Mouse (Mus musculus): ENCODE measurements around the gene Galnt6. TPM values are rescaled to one million over a fixed set of nuclear protein-coding genes. Genes with fewer than 3 reads are reported as not detected.
A peak's percentile ranks its signal among the peaks of the same experiment; 100 is the strongest.

Gene Galnt6
- polyA plus RNA-seq, 1 experiment from 2014 or later = 0.37 TPM

GRCm38 (mm10) chr15:100732580-100732979, 3.4 kb upstream of the Galnt6 start:
- 41% methylated on average over 5 of the region's 5 CpGs for WGBS
- Histone ChIP-seq H3K9me3 (no peaks in the 10 kb centered on the region), H3K36me3 (no peaks in the 10 kb centered on the region), H3K4me2 (replicated peaks) (no peak overlapping the region), H3K27ac (no peak overlapping the region), H3K9ac (no peak overlapping the region), H3K4me3 (no peak overlapping the region), H3K27me3 (replicated peaks) (peaks cover 41% of the 10 kb centered on the region), H3K4me1 (peaks cover 10% of the 10 kb centered on the region)
- no peak for ATAC-seq (ENCODE audit: low FRiP score, low read depth)

GRCm38 (mm10) chr15:100731081-100731480, 1.9 kb upstream of the Galnt6 start:
- Histone ChIP-seq H3K4me3 (no peak overlapping the region), H3K27me3 (replicated peaks) (peaks cover 46% of the 10 kb centered on the region), H3K4me2 (replicated peaks) (no peak overlapping the region), H3K36me3 (no peaks in the 10 kb centered on the region), H3K4me1 (peaks cover 10% of the 10 kb centered on the region), H3K27ac (no peak overlapping the region), H3K9ac (no peak overlapping the region), H3K9me3 (no peaks in the 10 kb centered on the region)
- ATAC-seq (ENCODE audit: low FRiP score, low read depth) = no peak
- 47% methylated on average over 9 of the region's 9 CpGs for WGBS

- no peaks in the 10 kb centered on the region for H3K9me3 ChIP-seq
- H3K27ac ChIP-seq = no peak overlapping the region
- 0 out of 2 replicates have a peak overlapping the region, but pooled peaks have one; percentile 29 for H3K9ac ChIP-seq
- WGBS = 20% methylated on average over 9 of the region's 9 CpGs
- peaks cover 10% of the 10 kb centered on the region for H3K4me1 ChIP-seq
- H3K4me2 ChIP-seq (replicated peaks) = peak overlapping the region; percentile 69
- no peak for ATAC-seq (ENCODE audit: low FRiP score, low read depth)
- peak overlapping the region; percentile 34 for H3K4me3 ChIP-seq
- H3K27me3 ChIP-seq (replicated peaks) = peaks cover 46% of the 10 kb centered on the region
- H3K36me3 ChIP-seq = no peaks in the 10 kb centered on the region
These were observed 590 bp downstream of the Galnt6 start for GRCm38 (mm10) chr15:100728586-100728985.

- Histone ChIP-seq H3K36me3 (no peaks in the 10 kb centered on the region), H3K4me3 (no peak overlapping the region), H3K4me2 (replicated peaks) (no peak overlapping the region), H3K27ac (no peak overlapping the region), H3K9ac (no peak overlapping the region), H3K27me3 (replicated peaks) (peaks cover 46% of the 10 kb centered on the region), H3K9me3 (no peaks in the 10 kb centered on the region), H3K4me1 (peaks cover 10% of the 10 kb centered on the region)
- no peak for ATAC-seq (ENCODE audit: low FRiP score, low read depth)
- 83% methylated on average over 11 of the region's 11 CpGs for WGBS
These were observed 1.3 kb downstream of the Galnt6 start for GRCm38 (mm10) chr15:100727834-100728233.

- Histone ChIP-seq H3K4me2 (replicated peaks) (no peak overlapping the region), H3K27ac (no peak overlapping the region), H3K4me3 (no peak overlapping the region), H3K27me3 (replicated peaks) (peaks cover 41% of the 10 kb centered on the region), H3K4me1 (peaks cover 10% of the 10 kb centered on the region), H3K36me3 (no peaks in the 10 kb centered on the region), H3K9ac (no peak overlapping the region), H3K9me3 (no peaks in the 10 kb centered on the region)
- ATAC-seq (ENCODE audit: low FRiP score, low read depth) = no peak
- WGBS = 86% methylated on average over 11 of the region's 11 CpGs
These were observed 2.5 kb downstream of the Galnt6 start for GRCm38 (mm10) chr15:100726721-100727120.

GRCm38 (mm10) chr15:100723505-100723904, 5.7 kb downstream of the Galnt6 start:
- no peaks in the 10 kb centered on the region for H3K4me1 ChIP-seq
- 75% methylated on average over 14 of the region's 14 CpGs for WGBS
- ATAC-seq (ENCODE audit: low FRiP score, low read depth) = no peak

GRCm38 (mm10) chr15:100722564-100722963, 6.6 kb downstream of the Galnt6 start:
- no peak for ATAC-seq (ENCODE audit: low FRiP score, low read depth)
- Histone ChIP-seq H3K27ac (no peak overlapping the region), H3K9ac (no peak overlapping the region), H3K27me3 (replicated peaks) (peaks cover 5% of the 10 kb centered on the region), H3K4me2 (replicated peaks) (no peak overlapping the region), H3K4me3 (no peak overlapping the region), H3K36me3 (no peaks in the 10 kb centered on the region), H3K4me1 (no peaks in the 10 kb centered on the region), H3K9me3 (no peaks in the 10 kb centered on the region)
- WGBS = 79% methylated on average over 6 of the region's 6 CpGs

More at GRCm38 (mm10) chr15:100723505-100723904, 5.7 kb downstream of the Galnt6 start:
- H3K9ac ChIP-seq = no peak overlapping the region
- no peak overlapping the region for H3K4me2 ChIP-seq (replicated peaks)
- H3K4me3 ChIP-seq = no peak overlapping the region
- no peaks in the 10 kb centered on the region for H3K9me3 ChIP-seq
- H3K27me3 ChIP-seq (replicated peaks) = peaks cover 14% of the 10 kb centered on the region
- H3K27ac ChIP-seq = no peak overlapping the region
- H3K36me3 ChIP-seq = no peaks in the 10 kb centered on the region

- Histone ChIP-seq H3K4me2 (replicated peaks) (no peak overlapping the region), H3K9me3 (no peaks in the 10 kb centered on the region), H3K27me3 (replicated peaks) (no peaks in the 10 kb centered on the region; the same call in 1 of the 2 replicates), H3K4me1 (no peaks in the 10 kb centered on the region), H3K4me3 (no peak overlapping the region), H3K9ac (no peak overlapping the region), H3K36me3 (no peaks in the 10 kb centered on the region), H3K27ac (no peak overlapping the region)
- 74% methylated on average over 4 of the region's 4 CpGs for WGBS
- no peak for ATAC-seq (ENCODE audit: low FRiP score, low read depth)
These were observed 7.2 kb downstream of the Galnt6 start for GRCm38 (mm10) chr15:100722026-100722425.

- H3K9ac ChIP-seq = no peak overlapping the region
- no peaks in the 10 kb centered on the region for H3K4me1 ChIP-seq
- H3K36me3 ChIP-seq = no peaks in the 10 kb centered on the region
- no peak for ATAC-seq (ENCODE audit: low FRiP score, low read depth)
- H3K4me2 ChIP-seq (replicated peaks) = no peak overlapping the region
- H3K9me3 ChIP-seq = no peaks in the 10 kb centered on the region
- WGBS = 91% methylated on average over 5 of the region's 5 CpGs
- H3K27me3 ChIP-seq (replicated peaks) = no peaks in the 10 kb centered on the region
- no peak overlapping the region for H3K27ac ChIP-seq
- no peak overlapping the region for H3K4me3 ChIP-seq
These were observed 7.7 kb downstream of the Galnt6 start for GRCm38 (mm10) chr15:100721445-100721844.

- 88% methylated on average over 10 of the region's 10 CpGs for WGBS
- ATAC-seq (ENCODE audit: low FRiP score, low read depth) = no peak
- Histone ChIP-seq H3K9me3 (no peaks in the 10 kb centered on the region), H3K4me1 (no peaks in the 10 kb centered on the region), H3K27me3 (replicated peaks) (no peaks in the 10 kb centered on the region), H3K4me2 (replicated peaks) (no peak overlapping the region), H3K4me3 (no peak overlapping the region), H3K9ac (no peak overlapping the region), H3K27ac (no peak overlapping the region), H3K36me3 (no peaks in the 10 kb centered on the region)
These were observed 9.1 kb downstream of the Galnt6 start for GRCm38 (mm10) chr15:100720066-100720465.

GRCm38 (mm10) chr15:100719217-100719616, 10.0 kb downstream of the Galnt6 start:
- Histone ChIP-seq H3K9ac (no peak overlapping the region), H3K4me1 (no peaks in the 10 kb centered on the region), H3K4me2 (replicated peaks) (no peak overlapping the region), H3K9me3 (no peaks in the 10 kb centered on the region), H3K36me3 (no peaks in the 10 kb centered on the region), H3K27ac (no peak overlapping the region), H3K27me3 (replicated peaks) (no peaks in the 10 kb centered on the region), H3K4me3 (no peak overlapping the region)
- WGBS = 91% methylated on average over 5 of the region's 5 CpGs
- ATAC-seq (ENCODE audit: low FRiP score, low read depth) = no peak

- no peaks in the 10 kb centered on the region for H3K9me3 ChIP-seq
- no peaks in the 10 kb centered on the region for H3K27me3 ChIP-seq (replicated peaks)
- no peak overlapping the region for H3K9ac ChIP-seq
- no peak for ATAC-seq (ENCODE audit: low FRiP score, low read depth)
- no peaks in the 10 kb centered on the region for H3K36me3 ChIP-seq
- no peak overlapping the region for H3K4me2 ChIP-seq (replicated peaks)
- no peaks in the 10 kb centered on the region for H3K4me1 ChIP-seq
- 80% methylated on average over 11 of the region's 11 CpGs for WGBS
- no peak overlapping the region for H3K4me3 ChIP-seq
- H3K27ac ChIP-seq = no peak overlapping the region
These were observed 10.6 kb downstream of the Galnt6 start for GRCm38 (mm10) chr15:100718572-100718971.

GRCm38 (mm10) chr15:100717933-100718332, 11.2 kb downstream of the Galnt6 start:
- WGBS = 85% methylated on average over 6 of the region's 6 CpGs
- H3K9ac ChIP-seq = no peak overlapping the region
- no peak overlapping the region for H3K4me2 ChIP-seq (replicated peaks)
- no peaks in the 10 kb centered on the region for H3K36me3 ChIP-seq
- H3K27ac ChIP-seq = no peak overlapping the region
- H3K4me1 ChIP-seq = no peaks in the 10 kb centered on the region
- no peaks in the 10 kb centered on the region for H3K9me3 ChIP-seq
- no peak overlapping the region for H3K4me3 ChIP-seq
- ATAC-seq (ENCODE audit: low FRiP score, low read depth) = no peak
- no peaks in the 10 kb centered on the region for H3K27me3 ChIP-seq (replicated peaks)
